Mouse (Mus musculus) gastrocnemius, adult 2 months (tissue): ENCODE data around the gene Slc7a15. TPM values are rescaled to one million over a fixed set of nuclear protein-coding genes. Genes with fewer than 3 reads are reported as not detected.
A peak's percentile ranks its signal among the peaks of the same experiment; 100 is the strongest.
"Not testable (repeated sequence)": the region's sequence is repeated elsewhere in the genome, so short reads cannot be mapped to it uniquely, and the experiment has no call there.

Experiments used
- DNase-seq: peaks from one replicate; pipeline ENCODE4 v3.0.0; 2022
- H3K27ac ChIP-seq: fragments of 200-600 bp; 2 replicates; pipeline ENCODE4 v1.8.1; 2022; ENCODE audit warnings: mild to moderate bottlenecking
- H3K4me3 ChIP-seq: fragments of 200-600 bp; 2 replicates; pipeline ENCODE4 v1.8.1; 2022; ENCODE audit warnings: mild to moderate bottlenecking, moderate library complexity
- CTCF ChIP-seq: fragments of 200-600 bp; IDR thresholded peaks from 2 replicates; pipeline ENCODE4 v1.8.1; 2022; ENCODE audit warnings: antibody characterized with exemption, mild to moderate bottlenecking, moderate library complexity
- intact Hi-C: fragments of 180-260 bp; cut with DNase I; formaldehyde crosslinking; loops from one replicate; pipeline ENCODE4 v1.15.1; 2025
- long read RNA-seq, 2 experiments: library from polyadenylated mRNA; stranded (forward); transcript quantifications; one replicate each; pipeline ENCODE4 v2.0.0; 2021
- total RNA-seq, 2 experiments: library from RNA; stranded (reverse); gene quantifications; 2 replicates each; pipeline ENCODE4 v1.2.3; 2021

Gene Slc7a15
- total RNA-seq, result not detected
- long read RNA-seq, experiment 1, result 0 reads
- long read RNA-seq, experiment 2, result 0 reads

GRCm38 (mm10) chr12:8598966-8599365 lies at the start of gene Slc7a15:
Gene Slc7a15 (minus strand): TSS chr12:8599066.
- intact Hi-C loops, H3K4me3 ChIP-seq, H3K27ac ChIP-seq, DNase-seq: not testable (repeated sequence)

- intact Hi-C loops, H3K27ac ChIP-seq, H3K4me3 ChIP-seq, DNase-seq: not testable (repeated sequence)
Measured at GRCm38 (mm10) chr12:8648211-8648610, 49.3 kb upstream of the Slc7a15 start.

GRCm38 (mm10) chr12:8641425-8641735 lies 42.5 kb upstream of the Slc7a15 start:
- no peak for DNase-seq
- Histone ChIP-seq H3K4me3 (peak overlapping the region; percentile 96), H3K27ac (peak overlapping the region; percentile 100)
- no peak for TF ChIP-seq CTCF
- intact Hi-C loops, result loop anchor here (2.0 kb wide), 1 partner anchor 31 kb away; no protein-coding TSS in a partner anchor

DNA sequence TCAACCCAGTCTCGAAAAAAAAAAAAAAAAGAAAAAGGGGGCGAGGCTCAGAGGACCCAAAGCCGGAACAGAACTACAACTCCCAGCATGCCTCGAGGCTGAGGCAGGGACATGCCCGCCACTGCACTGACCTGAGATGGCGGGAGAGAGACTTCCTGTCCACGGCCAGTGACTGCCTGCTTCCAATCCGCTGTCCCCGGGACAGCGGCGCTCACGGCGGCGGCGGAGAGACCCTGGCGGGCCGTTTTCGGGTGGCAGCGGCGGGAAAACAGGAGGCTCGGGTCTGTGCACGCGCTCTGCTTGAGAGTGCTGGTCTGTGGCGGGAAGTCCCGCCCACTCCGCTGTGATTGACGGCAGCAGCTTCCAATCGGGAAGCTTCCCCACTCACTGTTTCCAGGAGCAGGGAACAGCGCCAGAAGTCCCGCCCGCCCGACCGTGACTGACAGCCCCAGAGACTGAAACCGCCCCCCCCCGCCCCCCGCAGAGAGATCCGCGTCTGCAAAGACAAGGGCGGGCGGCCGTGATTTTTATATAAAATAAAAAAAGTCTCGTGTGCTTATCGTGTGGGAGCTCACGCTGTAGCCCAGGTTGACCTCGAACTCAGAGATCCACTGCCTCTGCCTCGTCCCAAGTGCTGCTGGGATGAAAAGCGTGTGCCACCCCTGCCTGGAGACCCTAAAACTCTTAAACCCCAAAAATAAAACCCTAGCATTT lies 42.0 kb upstream of the Slc7a15 start:
- Histone ChIP-seq H3K27ac (peak overlapping the region; percentile 100), H3K4me3 (peak overlapping the region; percentile 96)
- intact Hi-C loops, result loop anchor here (2.0 kb wide), 1 partner anchor 32 kb away; no protein-coding TSS in a partner anchor
- DNase-seq, result peak; percentile 99
- peak; percentile 1; the same call in 1 of the 2 replicates for TF ChIP-seq CTCF

DNA sequence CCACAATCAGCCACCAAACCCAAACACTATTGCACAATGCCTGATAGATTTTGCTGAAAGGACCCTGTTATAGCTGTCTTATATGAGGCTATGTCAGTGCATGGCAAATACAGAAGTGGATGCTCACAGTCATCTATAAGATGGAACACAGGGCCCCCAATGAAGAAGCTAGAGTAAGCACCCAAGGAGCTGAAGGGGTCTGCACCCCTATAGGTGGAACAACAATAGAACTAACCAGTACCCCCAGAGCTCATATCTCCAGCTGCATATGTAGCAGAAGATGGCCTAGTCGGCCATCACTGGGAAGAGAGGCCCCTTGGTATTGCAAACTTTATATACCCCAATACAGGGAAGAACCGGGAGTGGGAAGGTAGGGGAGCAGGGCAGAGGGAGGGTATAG lies 41.3 kb upstream of the Slc7a15 start:
- H3K4me3 ChIP-seq, result peak overlapping the region; percentile 96
- peak overlapping the region; percentile 100 for H3K27ac ChIP-seq
- intact Hi-C loops, result loop anchor here (2.0 kb wide), 1 partner anchor 33 kb away; no protein-coding TSS in a partner anchor
- not testable (repeated sequence) for DNase-seq

DNA sequence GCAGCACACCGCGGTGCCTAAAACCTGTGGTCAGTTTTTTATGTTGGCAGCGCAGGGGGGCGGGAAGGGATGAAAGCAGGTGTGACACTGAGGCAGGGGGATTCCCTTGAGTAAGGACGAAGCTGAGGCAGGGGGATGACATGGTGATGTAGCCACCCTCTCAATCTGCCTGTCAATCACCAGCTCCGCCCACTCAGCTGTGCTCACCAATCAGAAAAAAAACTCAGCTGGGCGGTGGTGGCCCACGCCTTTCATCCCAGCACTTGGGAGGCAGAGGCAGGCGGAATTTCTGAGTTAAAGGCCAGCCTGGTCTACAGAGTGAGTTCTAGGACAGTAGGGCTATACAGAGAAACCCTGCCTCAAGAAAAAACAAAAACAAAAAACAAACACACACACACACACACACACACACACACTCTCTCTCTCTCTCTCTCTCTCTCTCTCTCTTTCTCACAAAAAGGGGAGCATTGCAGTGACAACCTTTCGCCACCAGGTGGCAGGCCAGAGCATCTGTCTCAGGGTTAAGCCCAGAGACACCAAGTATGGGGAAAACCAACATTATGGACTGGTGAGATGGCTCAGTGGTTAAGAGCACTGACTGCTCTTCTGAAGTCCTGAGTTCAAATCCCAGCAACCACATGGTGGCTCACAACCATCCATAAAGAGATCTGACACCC lies 39.7 kb upstream of the Slc7a15 start:
- H3K4me3 ChIP-seq, intact Hi-C loops, H3K27ac ChIP-seq: not testable (repeated sequence)
- TF ChIP-seq CTCF, result peak; percentile 83
- peak; percentile 81 for DNase-seq

DNA sequence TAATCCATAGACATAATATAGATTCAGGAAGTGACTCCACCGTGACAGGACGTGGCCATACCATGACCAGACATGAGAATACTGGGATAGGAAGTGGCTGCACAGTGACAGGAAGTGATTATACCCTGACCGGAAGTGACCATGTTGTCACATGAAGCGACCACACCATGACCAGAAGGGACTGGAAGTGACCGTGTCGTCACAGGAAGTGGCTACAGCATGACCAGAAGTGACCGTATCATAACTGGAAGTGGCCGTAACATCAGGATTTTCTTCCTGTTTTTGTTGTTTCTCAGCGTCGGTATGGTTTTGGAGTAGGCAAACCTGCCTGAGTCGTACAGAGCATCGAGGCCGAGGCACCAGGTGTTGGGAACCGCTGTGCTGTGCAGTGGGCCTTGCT lies 38.1 kb upstream of the Slc7a15 start:
- TF ChIP-seq CTCF, result no peak
- peak; percentile 56 for DNase-seq
- intact Hi-C loops, result no loop called here
- no peak overlapping the region; the same call in 1 of the 2 replicates for H3K4me3 ChIP-seq
- no peak overlapping the region for H3K27ac ChIP-seq

- H3K27ac ChIP-seq, result no peak overlapping the region
- DNase-seq, result peak; percentile 40
- intact Hi-C loops, result no loop called here
- TF ChIP-seq CTCF, result no peak
- H3K4me3 ChIP-seq, result no peak overlapping the region
Measured at GRCm38 (mm10) chr12:8635546-8635945, 36.7 kb upstream of the Slc7a15 start.

DNA sequence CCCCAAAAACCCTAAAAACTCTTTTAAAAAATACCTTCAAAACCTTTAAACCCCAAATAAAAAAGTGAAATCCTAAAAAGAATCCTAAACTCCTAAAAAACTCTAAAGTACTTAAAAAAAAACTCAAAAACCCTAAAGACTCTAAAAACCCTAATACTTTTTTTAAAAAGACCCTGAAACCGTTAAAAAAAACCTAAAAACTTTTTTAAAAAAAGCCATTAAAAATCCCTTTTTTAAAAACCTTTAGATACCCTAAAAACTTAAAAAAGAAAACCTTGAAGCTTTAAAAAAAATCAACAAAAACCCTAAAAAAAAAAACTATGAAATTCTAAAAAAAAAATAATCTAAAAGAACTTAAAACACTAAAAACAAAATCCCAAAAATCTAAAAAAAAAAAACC lies 35.4 kb upstream of the Slc7a15 start:
- H3K4me3 ChIP-seq, result no peak overlapping the region
- intact Hi-C loops, result no loop called here
- TF ChIP-seq CTCF, result no peak
- no peak for DNase-seq
- no peak overlapping the region for H3K27ac ChIP-seq

GRCm38 (mm10) chr12:8632737-8633365 lies 34.0 kb upstream of the Slc7a15 start:
- no peak for DNase-seq
- TF ChIP-seq CTCF, result no peak
- Histone ChIP-seq H3K4me3 (no peak overlapping the region), H3K27ac (no peak overlapping the region)
- intact Hi-C loops, result no loop called here

- intact Hi-C loops, result no loop called here
- DNase-seq, result no peak
- Histone ChIP-seq H3K27ac (no peak overlapping the region), H3K4me3 (no peak overlapping the region)
- no peak for TF ChIP-seq CTCF
Measured at GRCm38 (mm10) chr12:8631691-8632090, 32.8 kb upstream of the Slc7a15 start.

DNA sequence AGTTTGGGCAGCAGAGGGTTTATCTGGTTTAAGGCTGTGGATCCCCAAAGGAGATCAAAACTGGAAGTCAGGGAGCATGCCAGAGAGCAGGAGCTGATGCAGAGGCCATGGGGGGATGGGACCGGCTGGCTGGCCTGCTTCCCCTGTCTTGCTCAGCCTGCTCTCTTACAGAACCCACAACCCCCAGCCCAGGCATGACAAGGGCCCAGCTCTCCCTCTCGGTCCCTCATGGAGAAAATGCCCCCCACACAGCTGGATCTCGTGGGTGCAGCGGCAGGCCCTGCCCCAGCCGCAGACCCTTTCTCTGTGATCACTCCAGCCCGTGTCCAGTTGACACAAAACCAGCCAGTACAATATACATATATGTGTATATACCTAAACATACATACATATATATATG lies 30.7 kb upstream of the Slc7a15 start:
- Histone ChIP-seq H3K27ac (no peak overlapping the region), H3K4me3 (no peak overlapping the region)
- intact Hi-C loops, result no loop called here
- no peak for DNase-seq
- TF ChIP-seq CTCF, result no peak

GRCm38 (mm10) chr12:8620678-8621018 lies 21.8 kb upstream of the Slc7a15 start:
- TF ChIP-seq CTCF, result no peak
- no peak for DNase-seq
- H3K4me3 ChIP-seq, result no peak overlapping the region
- H3K27ac ChIP-seq, result no peak overlapping the region
- intact Hi-C loops, result no loop called here
